Mouse (Mus musculus) kidney, adult 2 months (tissue): ENCODE data around the gene Fbxl21. TPM values are rescaled to one million over a fixed set of nuclear protein-coding genes. Genes with fewer than 3 reads are reported as not detected.
A peak's percentile ranks its signal among the peaks of the same experiment; 100 is the strongest.

Experiments
- DNase-seq: peaks from one replicate; pipeline ENCODE4 v3.0.0; 2021
- H3K27ac ChIP-seq: fragments of 200-500 bp; 2 replicates; pipeline ENCODE4 v1.5.1; 2012; ENCODE audit warnings: low read depth, low read length, control low read depth, inconsistent platforms; ENCODE audit not compliant: insufficient read depth
- H3K27me3 ChIP-seq: fragments of 200-500 bp; replicated peaks from 2 replicates; pipeline ENCODE4 v1.6.1; 2012; ENCODE audit warnings: mild to moderate bottlenecking, moderate library complexity, low read length, inconsistent platforms; ENCODE audit not compliant: control insufficient read depth, insufficient read depth
- H3K36me3 ChIP-seq: fragments of 200-500 bp; 2 replicates; pipeline ENCODE4 v1.6.1; 2012; ENCODE audit warnings: mild to moderate bottlenecking, moderate library complexity, low read length, inconsistent platforms; ENCODE audit not compliant: control insufficient read depth, insufficient read depth
- H3K4me1 ChIP-seq: fragments of 200-500 bp; 2 replicates; pipeline ENCODE4 v1.6.1; 2011; ENCODE audit warnings: low read length; ENCODE audit not compliant: control insufficient read depth, insufficient read depth
- H3K4me3 ChIP-seq: fragments of 200-500 bp; 2 replicates; pipeline ENCODE4 v1.5.1; 2011; ENCODE audit warnings: mild to moderate bottlenecking, low read depth, low read length, control low read depth; ENCODE audit not compliant: insufficient read depth
- CTCF ChIP-seq: fragments of 200-500 bp; conservative IDR thresholded peaks from 2 replicates; pipeline ENCODE4 v1.5.1; 2011; ENCODE audit warnings: low read depth, mild to moderate bottlenecking, control low read depth, low read length, moderate library complexity, mixed read lengths; ENCODE audit not compliant: insufficient read depth, insufficient read length
- POLR2A ChIP-seq: fragments of 200-500 bp; IDR thresholded peaks from one replicate; pipeline ENCODE4 v1.6.1; 2011; ENCODE audit warnings: low read depth, low read length, control low read depth
- WGBS: fragments of 180-500 bp; shearing (Covaris S2); methylation state at CpG from one replicate; pipeline ENCODE4 v1.1.7; 2018; 5-methylcytosine and 5-hydroxymethylcytosine counted together
- polyA plus RNA-seq: library from polyadenylated mRNA; depleted of rRNA; stranded (reverse); fragments of >200 nt; gene quantifications from 2 replicates; pipeline ENCODE4 v1.2.3, GENCODE M21; 2012

The Fbxl21 gene
- polyA plus RNA-seq, 1 experiment = 4.1 TPM

GRCm38 (mm10) chr13:56529685-56530084 is 7.4 kb downstream of the Fbxl21 start:
- no peak overlapping the region for H3K4me3 ChIP-seq
- no peaks in the 10 kb centered on the region for H3K27me3 ChIP-seq
- WGBS = 67% methylated on average over 8 of the region's 8 CpGs
- no peaks in the 10 kb centered on the region for H3K4me1 ChIP-seq
- no peak overlapping the region for H3K27ac ChIP-seq
- DNase-seq = no peak
- TF ChIP-seq CTCF (no peak), POLR2A (no peak)
- no peaks in the 10 kb centered on the region; the same call in 1 of the 2 replicates for H3K36me3 ChIP-seq

GRCm38 (mm10) chr13:56534931-56535330 is 12.7 kb downstream of the Fbxl21 start:
- WGBS = 89% methylated on average over 5 of the region's 5 CpGs
- Histone ChIP-seq H3K27me3 (no peaks in the 10 kb centered on the region), H3K4me3 (no peak overlapping the region), H3K4me1 (no peaks in the 10 kb centered on the region), H3K27ac (no peak overlapping the region), H3K36me3 (no peaks in the 10 kb centered on the region)
- TF ChIP-seq POLR2A = no peak
- no peak for TF ChIP-seq CTCF
- no peak for DNase-seq

GRCm38 (mm10) chr13:56535570-56535969 is 13.3 kb downstream of the Fbxl21 start:
- Histone ChIP-seq H3K27me3 (no peaks in the 10 kb centered on the region), H3K36me3 (no peaks in the 10 kb centered on the region), H3K4me3 (no peak overlapping the region), H3K27ac (no peak overlapping the region), H3K4me1 (no peaks in the 10 kb centered on the region)
- no peak for TF ChIP-seq POLR2A
- TF ChIP-seq CTCF = peak; percentile 9; the same call in 1 of the 2 replicates
- WGBS = 69% methylated on average over 5 of the region's 5 CpGs
- no peak for DNase-seq

- Histone ChIP-seq H3K4me3 (no peak overlapping the region), H3K27me3 (no peaks in the 10 kb centered on the region), H3K4me1 (no peaks in the 10 kb centered on the region), H3K36me3 (no peaks in the 10 kb centered on the region), H3K27ac (no peak overlapping the region)
- DNase-seq = peak; percentile 62
- TF ChIP-seq CTCF (no peak), POLR2A (no peak)
- WGBS = 62% methylated on average over 12 of the region's 12 CpGs
Observed at GRCm38 (mm10) chr13:56537026-56537425, 14.8 kb downstream of the Fbxl21 start.

GRCm38 (mm10) chr13:56539846-56540245 is 17.6 kb downstream of the Fbxl21 start:
- Histone ChIP-seq H3K27me3 (no peaks in the 10 kb centered on the region), H3K4me3 (no peak overlapping the region), H3K4me1 (no peaks in the 10 kb centered on the region), H3K27ac (no peak overlapping the region), H3K36me3 (no peaks in the 10 kb centered on the region)
- WGBS = 96% methylated on average over 4 of the region's 4 CpGs
- TF ChIP-seq POLR2A = no peak
- TF ChIP-seq CTCF = no peak
- DNase-seq = peak; percentile 35

- no peak overlapping the region for H3K27ac ChIP-seq
- TF ChIP-seq POLR2A = no peak
- TF ChIP-seq CTCF = no peak
- 84% methylated on average over 9 of the region's 9 CpGs for WGBS
- H3K4me1 ChIP-seq = no peaks in the 10 kb centered on the region
- no peaks in the 10 kb centered on the region for H3K36me3 ChIP-seq
- no peak for DNase-seq
- no peaks in the 10 kb centered on the region for H3K27me3 ChIP-seq
- H3K4me3 ChIP-seq = no peak overlapping the region
Observed at GRCm38 (mm10) chr13:56543805-56544204, 21.5 kb downstream of the Fbxl21 start.

- TF ChIP-seq CTCF = no peak
- no peak for TF ChIP-seq POLR2A
- no peaks in the 10 kb centered on the region for H3K36me3 ChIP-seq
- H3K4me1 ChIP-seq = no peaks in the 10 kb centered on the region
- H3K27ac ChIP-seq = no peak overlapping the region
- H3K4me3 ChIP-seq = no peak overlapping the region
- DNase-seq = no peak
- H3K27me3 ChIP-seq = no peaks in the 10 kb centered on the region
- 54% methylated on average over 3 of the region's 3 CpGs for WGBS
Observed at GRCm38 (mm10) chr13:56544956-56545355, 22.7 kb downstream of the Fbxl21 start.

GRCm38 (mm10) chr13:56548401-56548800 is 26.1 kb downstream of the Fbxl21 start, which contains the start of gene Lect2:
Gene Lect2, minus strand, starts transcription at chr13:56548502.
- no peak within 1 kb of the TSS for H3K27ac ChIP-seq

More at GRCm38 (mm10) chr13:56548401-56548800, 26.1 kb downstream of the Fbxl21 start, which contains the start of gene Lect2:
- Histone ChIP-seq H3K27me3 (no peaks in the 10 kb centered on the region), H3K4me1 (no peaks in the 10 kb centered on the region), H3K4me3 (no peak within 1 kb of the TSS), H3K36me3 (no peaks in the 10 kb centered on the region)
- WGBS = 45% methylated on average over 9 of the region's 9 CpGs
- TF ChIP-seq POLR2A (no peak), CTCF (no peak)
- DNase-seq = no peak
